Mouse (Mus musculus) liver, embryonic 12.5 days (tissue): ENCODE results near the gene U2af1. TPM values are rescaled to one million over a fixed set of nuclear protein-coding genes. Genes with fewer than 3 reads are reported as not detected.
"Not testable (repeated sequence)": the region's sequence is repeated elsewhere in the genome, so short reads cannot be mapped to it uniquely, and the experiment has no call there.

Experiments
- ATAC-seq: fragments of 200-750 bp; cut with Nextera tagmentation; 2 replicates; pipeline ENCODE4 v1.8.0; 2017; ENCODE audit warnings: moderate number of reproducible peaks, mild to moderate bottlenecking, moderate library complexity
- H3K27ac ChIP-seq: fragments of 300-500 bp; sonication (generic); 2 replicates; pipeline ENCODE4 v1.5.1; 2016; ENCODE audit warnings: mild to moderate bottlenecking
- H3K27me3 ChIP-seq: fragments of 300-500 bp; sonication (generic); replicated peaks from 2 replicates; pipeline ENCODE4 v1.6.1; 2016; ENCODE audit warnings: mild to moderate bottlenecking, moderate library complexity
- H3K36me3 ChIP-seq: fragments of 300-500 bp; sonication (generic); 2 replicates; pipeline ENCODE4 v1.6.1; 2016; ENCODE audit warnings: mild to moderate bottlenecking, moderate library complexity
- H3K4me1 ChIP-seq: fragments of 300-500 bp; sonication (generic); 2 replicates; pipeline ENCODE4 v1.6.1; 2016
- H3K4me2 ChIP-seq: fragments of 300-500 bp; sonication (generic); 2 replicates; pipeline ENCODE4 v1.6.1; 2016; ENCODE audit warnings: mild to moderate bottlenecking, moderate library complexity
- H3K4me3 ChIP-seq: fragments of 300-500 bp; sonication (generic); 2 replicates; pipeline ENCODE4 v1.5.1; 2016; ENCODE audit warnings: mild to moderate bottlenecking, moderate library complexity
- H3K9ac ChIP-seq: fragments of 300-500 bp; sonication (generic); 2 replicates; pipeline ENCODE4 v1.6.1; 2016; ENCODE audit warnings: mild to moderate bottlenecking, moderate library complexity
- H3K9me3 ChIP-seq: fragments of 300-500 bp; sonication (generic); replicated peaks from 2 replicates; pipeline ENCODE4 v1.6.1; 2016; ENCODE audit warnings: mild to moderate bottlenecking, moderate library complexity
- WGBS: fragments of 180-500 bp; shearing (Covaris S2); methylation state at CpG from one replicate; pipeline ENCODE4 v1.1.7; 2016; ENCODE audit not compliant: insufficient replicate concordance; 5-methylcytosine and 5-hydroxymethylcytosine counted together
- polyA plus RNA-seq: library from polyadenylated mRNA; unstranded; fragments of >200 nt; fragmentation: Nextera tagmentation; extraction: Ambion mirVana; gene quantifications from 2 replicates; pipeline ENCODE4 v1.2.1, GENCODE M21; 2016

The U2af1 gene
- 258 and 270 TPM in 2 replicates for polyA plus RNA-seq

- WGBS, result under 1% methylated on average over 75 of the region's 77 CpGs
- no peaks in the 10 kb centered on the region for H3K27me3 ChIP-seq
Measured at GRCm38 (mm10) chr17:31658468-31659185, at the start of gene U2af1. TSS of gene U2af1 (minus strand) at chr17:31658892.

GRCm38 (mm10) chr17:31705271-31706020, 46.8 kb upstream of the U2af1 start:
- peaks cover 16% of the 10 kb centered on the region; the same call in 1 of the 2 replicates for H3K27me3 ChIP-seq
- H3K4me1 ChIP-seq, result no peaks in the 10 kb centered on the region
- no peaks in the 10 kb centered on the region for H3K9me3 ChIP-seq
- H3K27ac ChIP-seq, result no peak overlapping the region
- WGBS, result 65% methylated on average over 20 of the region's 20 CpGs
- no peak for ATAC-seq
- no peaks in the 10 kb centered on the region for H3K36me3 ChIP-seq
- H3K9ac ChIP-seq, result no peak overlapping the region
- H3K4me3 ChIP-seq, result no peak overlapping the region
- H3K4me2 ChIP-seq, result no peak overlapping the region

More at GRCm38 (mm10) chr17:31658468-31659185, at the start of gene U2af1:
- Histone ChIP-seq H3K36me3 (peaks cover 38% of the 10 kb centered on the region), H3K4me3 (peak within 1 kb of the TSS; percentile 86), H3K4me2 (peak within 1 kb of the TSS; percentile 87), H3K4me1 (peaks cover 44% of the 10 kb centered on the region), H3K27ac (peak within 1 kb of the TSS; percentile 89), H3K9ac (peak within 1 kb of the TSS; percentile 92), H3K9me3 (no peaks in the 10 kb centered on the region)
- peak; percentile 97 for ATAC-seq

- no peaks in the 10 kb centered on the region for H3K36me3 ChIP-seq
- no peaks in the 10 kb centered on the region for H3K9me3 ChIP-seq
- peaks cover 11% of the 10 kb centered on the region; the same call in 1 of the 2 replicates for H3K27me3 ChIP-seq
- 0 out of 2 replicates have a peak, but pooled peaks have one; percentile 37 for ATAC-seq
- H3K4me3 ChIP-seq, result no peak overlapping the region
- no peak overlapping the region for H3K4me2 ChIP-seq
- no peaks in the 10 kb centered on the region for H3K4me1 ChIP-seq
- H3K27ac ChIP-seq, result no peak overlapping the region
- no peak overlapping the region for H3K9ac ChIP-seq
- 51% methylated on average over 6 of the region's 6 CpGs for WGBS
Measured at GRCm38 (mm10) chr17:31703276-31703980, 44.7 kb upstream of the U2af1 start.

- Histone ChIP-seq H3K27me3 (peaks cover 12% of the 10 kb centered on the region; the same call in 1 of the 2 replicates), H3K27ac (no peak overlapping the region), H3K4me3 (no peak overlapping the region), H3K4me2 (no peak overlapping the region), H3K4me1 (peaks cover 5% of the 10 kb centered on the region), H3K9me3 (no peaks in the 10 kb centered on the region), H3K36me3 (no peaks in the 10 kb centered on the region), H3K9ac (no peak overlapping the region)
- WGBS, result 67% methylated on average over 11 of the region's 11 CpGs
- ATAC-seq, result no peak
Measured at GRCm38 (mm10) chr17:31698347-31698746, 39.7 kb upstream of the U2af1 start.

GRCm38 (mm10) chr17:31695356-31695755, 36.7 kb upstream of the U2af1 start:
- not testable (repeated sequence) for H3K4me1 ChIP-seq, H3K9me3 ChIP-seq, H3K27ac ChIP-seq, H3K36me3 ChIP-seq, H3K4me3 ChIP-seq, ATAC-seq, H3K4me2 ChIP-seq, H3K9ac ChIP-seq
- H3K27me3 ChIP-seq, result peaks cover 21% of the 10 kb centered on the region; the same call in 1 of the 2 replicates
- WGBS, result 64% methylated on average over 7 of the region's 7 CpGs

GRCm38 (mm10) chr17:31694949-31695348, 36.3 kb upstream of the U2af1 start:
- WGBS, result 57% methylated on average over 1 of the region's 1 CpGs
- Histone ChIP-seq H3K27me3 (peaks cover 21% of the 10 kb centered on the region; the same call in 1 of the 2 replicates), H3K4me1 (peaks cover 9% of the 10 kb centered on the region), H3K36me3 (no peaks in the 10 kb centered on the region), H3K9ac (no peak overlapping the region), H3K27ac (no peak overlapping the region), H3K4me3 (no peak overlapping the region), H3K4me2 (no peak overlapping the region), H3K9me3 (no peaks in the 10 kb centered on the region)
- ATAC-seq, result no peak

- no peaks in the 10 kb centered on the region for H3K9me3 ChIP-seq
- ATAC-seq, result no peak
- no peaks in the 10 kb centered on the region for H3K36me3 ChIP-seq
- H3K4me2 ChIP-seq, result no peak overlapping the region
- 54% methylated on average over 7 of the region's 7 CpGs for WGBS
- peaks cover 22% of the 10 kb centered on the region; the same call in 1 of the 2 replicates for H3K27me3 ChIP-seq
- H3K27ac ChIP-seq, result no peak overlapping the region
- no peak overlapping the region for H3K9ac ChIP-seq
- H3K4me1 ChIP-seq, result peaks cover 9% of the 10 kb centered on the region
- no peak overlapping the region for H3K4me3 ChIP-seq
Measured at GRCm38 (mm10) chr17:31694023-31694376, 35.3 kb upstream of the U2af1 start.

GRCm38 (mm10) chr17:31693330-31694022, 34.8 kb upstream of the U2af1 start:
- peak; percentile 47 for ATAC-seq
- H3K9ac ChIP-seq, result no peak overlapping the region
- H3K9me3 ChIP-seq, result no peaks in the 10 kb centered on the region
- H3K4me1 ChIP-seq, result peaks cover 9% of the 10 kb centered on the region
- H3K27ac ChIP-seq, result no peak overlapping the region
- 5% methylated on average over 20 of the region's 20 CpGs for WGBS
- H3K36me3 ChIP-seq, result no peaks in the 10 kb centered on the region
- H3K27me3 ChIP-seq, result peaks cover 24% of the 10 kb centered on the region; the same call in 1 of the 2 replicates
- H3K4me2 ChIP-seq, result peak overlapping the region; percentile 44
- no peak overlapping the region for H3K4me3 ChIP-seq

- peaks cover 24% of the 10 kb centered on the region; the same call in 1 of the 2 replicates for H3K27me3 ChIP-seq
- H3K27ac ChIP-seq, result no peak overlapping the region
- no peak overlapping the region for H3K9ac ChIP-seq
- 36% methylated on average over 5 of the region's 5 CpGs for WGBS
- H3K4me3 ChIP-seq, result no peak overlapping the region
- H3K4me1 ChIP-seq, result peaks cover 9% of the 10 kb centered on the region
- H3K36me3 ChIP-seq, result no peaks in the 10 kb centered on the region
- no peak overlapping the region for H3K4me2 ChIP-seq
- ATAC-seq, result peak; percentile 24; the same call in 1 of the 2 replicates
- H3K9me3 ChIP-seq, result no peaks in the 10 kb centered on the region
Measured at GRCm38 (mm10) chr17:31692918-31693317, 34.2 kb upstream of the U2af1 start.

GRCm38 (mm10) chr17:31689606-31690005, 30.9 kb upstream of the U2af1 start:
- 36% methylated on average over 1 of the region's 1 CpGs for WGBS
- Histone ChIP-seq H3K4me1 (peaks cover 13% of the 10 kb centered on the region), H3K4me3 (no peak overlapping the region), H3K27me3 (peaks cover 24% of the 10 kb centered on the region; the same call in 1 of the 2 replicates), H3K27ac (no peak overlapping the region), H3K9ac (no peak overlapping the region), H3K36me3 (no peaks in the 10 kb centered on the region), H3K9me3 (no peaks in the 10 kb centered on the region), H3K4me2 (no peak overlapping the region)
- no peak for ATAC-seq

GRCm38 (mm10) chr17:31688112-31688511, 29.4 kb upstream of the U2af1 start:
- no peaks in the 10 kb centered on the region for H3K9me3 ChIP-seq
- H3K9ac ChIP-seq, result no peak overlapping the region
- H3K4me3 ChIP-seq, result no peak overlapping the region
- WGBS, result 64% methylated on average over 9 of the region's 9 CpGs
- peaks cover 6% of the 10 kb centered on the region for H3K4me1 ChIP-seq
- no peak overlapping the region for H3K4me2 ChIP-seq
- H3K27me3 ChIP-seq, result peaks cover 15% of the 10 kb centered on the region; the same call in 1 of the 2 replicates
- no peak overlapping the region for H3K27ac ChIP-seq
- H3K36me3 ChIP-seq, result no peaks in the 10 kb centered on the region
- ATAC-seq, result no peak
